Mouse (Mus musculus): ENCODE data around the gene 9530077C05Rik.

9530077C05Rik gene

GRCm38 (mm10) chr9:22466212-22466611 is 54.9 kb downstream of the 9530077C05Rik start:
- DNase-seq, result no peak

- peak; percentile 66 for DNase-seq
Observed at GRCm38 (mm10) chr9:22467371-22468169, 56.3 kb downstream of the 9530077C05Rik start.

- DNase-seq, result peak; percentile 87
Observed at GRCm38 (mm10) chr9:22468170-22468898, 57.0 kb downstream of the 9530077C05Rik start.

- no peak for DNase-seq
Observed at GRCm38 (mm10) chr9:22468899-22469259, 57.6 kb downstream of the 9530077C05Rik start.

- DNase-seq, result no peak
Observed at GRCm38 (mm10) chr9:22469643-22470042, 58.3 kb downstream of the 9530077C05Rik start, which contains the start of gene Rp9. Gene Rp9 (minus strand): TSS chr9:22469743.

GRCm38 (mm10) chr9:22475424-22475868 is 64.1 kb downstream of the 9530077C05Rik start, which contains the start of gene Bbs9:
Gene Bbs9 (plus strand): TSS chr9:22475715.
- peak; percentile 97 for DNase-seq

GRCm38 (mm10) chr9:22476265-22476664 is 65.0 kb downstream of the 9530077C05Rik start:
- DNase-seq, result peak; percentile 31

GRCm38 (mm10) chr9:22478946-22479345 is 67.6 kb downstream of the 9530077C05Rik start:
- DNase-seq, result no peak

GRCm38 (mm10) chr9:22483866-22484561 is 72.7 kb downstream of the 9530077C05Rik start:
- no peak for DNase-seq

GRCm38 (mm10) chr9:22484562-22485308 is 73.4 kb downstream of the 9530077C05Rik start:
- no peak for DNase-seq

- DNase-seq, result no peak
Observed at GRCm38 (mm10) chr9:22486211-22486610, 74.9 kb downstream of the 9530077C05Rik start.

- no peak for DNase-seq
Observed at GRCm38 (mm10) chr9:22488963-22489362, 77.7 kb downstream of the 9530077C05Rik start.
